Mouse (Mus musculus) layer of hippocampus, adult 11-12 months (tissue): ENCODE measurements around the gene Ccdc117.
A peak's percentile ranks its signal among the peaks of the same experiment; 100 is the strongest.
"Not testable (repeated sequence)": the region's sequence is repeated elsewhere in the genome, so short reads cannot be mapped to it uniquely, and the experiment has no call there.

ENCODE experiments used
- DNase-seq: peaks from one replicate; pipeline ENCODE4 v3.0.0; 2022; ENCODE audit warnings: low spot score

Ccdc117 gene

GRCm38 (mm10) chr11:5541799-5542481 lies at the start of gene Ccdc117:
Ccdc117 (minus strand) TSS chr11:5542187.
- DNase-seq = peak; percentile 90

DNA sequence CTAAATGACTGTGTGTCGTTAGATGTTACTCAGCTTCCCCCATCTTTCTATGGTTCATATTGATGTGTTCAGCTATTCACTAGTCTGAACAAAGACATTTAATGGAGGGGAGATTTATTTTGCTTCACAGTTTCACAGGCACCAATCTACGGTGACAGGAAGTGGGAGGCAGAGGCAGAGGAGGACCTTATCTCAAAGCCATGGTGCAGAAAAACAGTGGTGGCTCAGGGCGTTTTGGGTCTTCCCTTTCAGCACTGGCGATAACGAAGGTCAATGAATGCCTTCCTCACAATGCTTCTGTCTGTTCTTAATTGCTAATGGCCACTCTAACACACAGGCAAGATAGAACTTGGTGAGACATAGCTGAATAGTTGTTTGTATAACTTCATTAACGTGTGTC lies 33.1 kb upstream of the Ccdc117 start:
- no peak for DNase-seq

GRCm38 (mm10) chr11:5573821-5574220 lies 31.8 kb upstream of the Ccdc117 start:
- DNase-seq = no peak

DNA sequence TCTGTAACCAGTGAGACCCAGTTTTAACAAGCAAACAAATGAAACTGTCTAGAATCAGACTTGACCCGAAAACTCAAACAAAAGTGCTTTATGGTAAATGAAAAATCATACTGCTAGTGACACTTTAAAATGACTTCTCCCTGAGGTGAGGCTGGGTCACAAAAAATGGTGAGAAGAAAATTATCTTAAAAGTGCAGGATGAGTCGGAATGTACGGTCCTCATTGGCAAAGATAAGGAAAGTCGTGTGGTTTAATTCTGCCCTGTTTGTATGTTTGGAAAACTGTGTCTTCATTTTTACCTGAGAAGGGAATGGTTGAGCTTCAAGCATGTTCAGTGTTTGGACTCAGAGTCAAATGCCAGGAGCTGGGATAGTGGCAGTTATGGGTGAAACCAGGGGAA lies 29.9 kb upstream of the Ccdc117 start:
- no peak for DNase-seq

GRCm38 (mm10) chr11:5569474-5569873 lies 27.5 kb upstream of the Ccdc117 start, which contains the start of gene Ankrd36:
Ankrd36 (plus strand) TSS chr11:5569684.
- no peak for DNase-seq

GRCm38 (mm10) chr11:5568082-5568481 lies 26.1 kb upstream of the Ccdc117 start:
- DNase-seq = no peak

DNA sequence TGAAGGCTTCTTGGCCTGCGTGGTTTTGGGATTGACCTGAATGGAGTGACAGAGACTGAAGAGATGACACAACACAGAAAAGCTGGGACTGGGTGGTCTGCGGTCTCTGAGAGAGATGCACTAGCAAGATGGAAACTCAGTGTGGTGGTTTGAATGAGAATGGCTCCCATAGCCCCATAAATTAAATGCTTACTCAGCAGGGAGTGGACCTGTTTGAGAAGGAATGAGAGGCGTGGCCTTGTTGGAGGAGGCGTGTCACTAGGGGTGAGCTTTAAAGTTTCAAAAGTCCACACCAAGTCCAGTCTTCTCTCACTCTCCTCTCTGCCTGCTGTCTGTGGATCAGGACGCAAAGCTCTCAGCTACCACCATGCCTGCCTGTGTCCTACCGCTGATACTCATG lies 25.7 kb upstream of the Ccdc117 start:
- DNase-seq = no peak

DNA sequence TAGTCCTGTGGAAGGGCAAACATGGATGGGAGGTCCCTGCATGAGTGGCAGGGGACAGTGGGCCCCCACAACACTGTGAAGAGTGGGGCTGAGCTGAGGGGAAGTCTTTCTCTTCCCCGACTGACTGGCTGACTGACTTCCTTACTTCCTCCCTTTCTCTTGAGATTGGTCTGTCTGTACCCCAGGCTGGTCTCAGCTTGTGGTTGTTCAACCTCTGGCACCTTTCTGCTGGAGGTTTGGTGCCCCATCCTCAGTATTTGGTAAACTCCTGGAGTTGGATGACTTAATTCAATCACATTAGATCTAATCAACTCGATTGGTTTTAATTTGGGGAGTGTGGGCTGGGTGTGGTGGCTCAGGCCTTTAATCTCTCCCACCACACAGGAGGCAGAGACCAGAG lies 24.5 kb upstream of the Ccdc117 start:
- no peak for DNase-seq

DNA sequence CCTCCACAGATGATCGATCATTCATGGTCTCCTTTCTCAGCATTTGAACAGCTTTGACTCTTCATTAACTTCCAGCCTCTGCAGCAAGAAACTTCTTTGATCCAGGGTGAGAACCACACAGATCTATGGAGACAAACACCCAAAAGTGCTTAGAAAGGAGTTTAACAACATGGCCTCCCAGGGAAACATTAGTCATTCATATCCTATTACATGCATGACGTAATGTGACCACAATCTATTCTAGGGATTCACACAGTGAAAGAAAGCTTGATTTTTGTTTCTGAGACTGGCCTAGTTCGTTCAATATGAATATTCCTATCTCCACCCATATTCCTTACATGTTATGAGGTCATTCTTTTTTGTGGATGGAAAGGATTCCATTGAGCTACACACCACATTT lies 23.6 kb upstream of the Ccdc117 start:
- no peak for DNase-seq

DNA sequence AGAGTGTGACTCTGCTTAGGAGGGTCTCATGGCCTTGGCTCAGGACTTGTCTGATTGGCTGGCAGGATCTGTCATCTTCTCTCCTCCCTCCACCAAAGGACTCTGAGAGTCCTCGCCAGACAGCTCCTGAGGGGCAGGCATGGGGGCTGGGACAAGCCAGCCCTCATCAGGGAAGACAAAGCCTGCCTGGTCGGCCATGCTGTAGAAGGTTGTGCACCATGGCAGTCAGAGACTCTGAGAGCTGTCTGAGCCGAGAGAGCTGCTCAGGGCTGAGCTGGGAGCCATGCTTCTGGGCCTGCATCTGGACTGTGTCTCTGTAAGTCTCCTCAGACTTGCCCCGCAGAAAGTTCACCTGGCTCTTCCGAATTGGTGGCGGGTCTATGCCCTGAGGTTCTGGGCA lies 21.9 kb upstream of the Ccdc117 start:
- no peak for DNase-seq

- DNase-seq = no peak
These were observed 20.8 kb upstream of the Ccdc117 start for GRCm38 (mm10) chr11:5562625-5563268.

DNA sequence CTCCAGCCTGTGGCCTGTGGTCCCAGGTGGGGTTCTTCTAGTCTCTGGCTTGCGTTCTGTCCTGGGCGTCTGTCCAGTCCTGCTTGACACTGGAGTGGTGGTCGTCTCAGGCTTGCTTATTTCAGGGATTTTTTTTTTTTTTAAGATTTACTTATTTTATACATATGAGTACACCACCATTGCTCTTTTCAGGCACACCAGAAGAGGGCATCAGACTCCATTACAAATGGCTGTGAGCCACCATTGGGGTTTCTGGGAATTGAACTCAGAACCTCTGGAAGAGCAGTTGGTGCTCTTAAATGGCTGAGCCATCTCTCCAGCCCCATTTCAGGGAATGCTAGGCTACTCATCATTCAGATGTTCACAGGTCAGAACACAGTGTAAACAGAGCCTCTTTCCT lies 18.3 kb upstream of the Ccdc117 start:
- no peak for DNase-seq

DNA sequence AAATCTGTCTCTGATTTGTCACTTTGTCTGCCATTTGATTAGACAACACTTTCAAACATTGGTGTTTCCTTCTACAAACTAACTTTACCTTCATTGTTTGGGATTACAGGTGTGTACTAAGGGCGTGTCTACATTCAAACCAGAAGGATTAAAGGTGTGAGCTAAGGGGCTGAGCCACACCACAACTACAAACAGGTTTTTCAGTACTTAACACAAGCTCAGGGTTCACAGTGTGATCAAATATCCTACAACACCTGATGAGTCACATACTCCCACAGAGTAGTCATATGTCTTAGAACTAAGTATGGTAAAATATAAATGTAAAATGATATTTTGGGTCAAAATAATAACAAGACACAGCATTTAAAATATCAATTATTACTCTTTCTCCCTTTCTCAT lies 9.9 kb upstream of the Ccdc117 start:
- DNase-seq = no peak

DNA sequence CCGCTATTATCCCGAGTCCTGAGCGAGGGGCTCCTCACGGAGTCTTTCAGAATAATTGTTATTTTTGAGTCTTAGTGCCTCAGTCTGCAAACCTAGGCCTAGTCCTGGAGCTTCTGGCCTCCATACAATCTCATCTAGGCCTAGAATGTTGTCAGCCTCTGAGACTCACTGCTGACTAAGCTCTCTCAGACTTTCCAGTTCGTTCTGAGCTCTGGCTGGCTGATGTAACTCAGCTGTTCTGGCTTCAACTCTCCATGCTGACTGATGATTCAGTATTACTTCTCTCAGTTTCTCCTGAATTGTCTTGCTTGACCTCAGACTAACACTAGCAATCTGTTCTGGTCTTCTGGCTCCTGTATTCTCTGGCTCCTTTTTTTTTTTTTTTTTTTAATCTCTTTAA lies 9.4 kb upstream of the Ccdc117 start:
- DNase-seq = no peak

GRCm38 (mm10) chr11:5546693-5547092 lies 4.7 kb upstream of the Ccdc117 start:
- no peak for DNase-seq

DNA sequence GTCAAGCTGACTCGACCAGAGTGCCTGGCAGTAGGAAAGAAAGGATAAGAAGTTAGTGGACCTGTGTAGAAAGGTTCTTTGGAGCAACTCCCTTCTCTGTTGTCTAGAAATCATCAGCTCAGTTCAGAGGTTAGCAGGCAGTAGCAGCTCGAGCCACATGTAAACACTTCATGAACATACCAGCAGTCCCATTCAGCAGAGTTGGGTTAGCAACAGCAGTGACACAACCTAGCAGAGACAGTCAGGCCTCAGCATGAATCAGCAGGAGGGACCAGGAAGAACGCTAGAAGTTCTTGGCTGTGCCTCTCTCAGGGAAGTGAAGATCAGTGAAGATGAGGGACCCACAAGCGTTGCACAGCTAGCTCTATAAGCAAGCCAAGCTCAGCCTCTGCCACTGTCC lies 3.5 kb upstream of the Ccdc117 start:
- DNase-seq = no peak

GRCm38 (mm10) chr11:5544709-5545108 lies 2.7 kb upstream of the Ccdc117 start:
- DNase-seq = not testable (repeated sequence)

GRCm38 (mm10) chr11:5543281-5543680 lies 1.3 kb upstream of the Ccdc117 start:
- DNase-seq = no peak

DNA sequence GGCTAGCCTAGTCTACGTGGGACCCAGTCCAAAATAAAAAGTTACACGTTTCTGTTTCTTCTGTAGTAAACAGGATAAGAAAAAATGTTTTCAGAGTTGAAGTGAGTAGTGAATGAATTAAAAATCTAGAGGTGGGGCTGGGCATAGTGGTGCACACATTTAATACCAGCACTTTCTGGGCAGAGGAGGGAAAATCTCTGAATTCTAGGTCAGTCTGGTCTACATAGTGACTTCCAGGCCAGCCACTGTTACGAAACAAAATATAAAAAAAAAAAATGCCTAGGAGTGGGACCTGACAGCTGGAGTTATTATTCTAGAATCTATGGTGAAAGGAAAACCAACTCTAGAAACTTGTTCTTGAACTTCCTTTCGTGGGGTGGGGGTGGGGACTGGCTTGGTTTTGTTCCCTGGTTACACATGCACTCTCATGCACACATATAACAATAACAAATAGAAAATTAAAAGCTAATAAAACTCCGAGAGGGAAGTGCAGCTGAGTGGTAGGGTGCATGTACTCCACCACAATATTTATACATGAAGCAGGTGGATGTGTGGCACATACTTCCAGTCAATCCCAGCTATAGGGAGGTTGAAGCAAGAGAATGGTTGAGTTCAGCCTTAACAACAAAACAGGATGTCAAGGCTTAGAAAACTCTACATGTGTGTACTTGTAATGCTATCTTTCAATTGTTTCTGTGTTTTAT lies 647 bp upstream of the Ccdc117 start:
- DNase-seq = no peak

DNA sequence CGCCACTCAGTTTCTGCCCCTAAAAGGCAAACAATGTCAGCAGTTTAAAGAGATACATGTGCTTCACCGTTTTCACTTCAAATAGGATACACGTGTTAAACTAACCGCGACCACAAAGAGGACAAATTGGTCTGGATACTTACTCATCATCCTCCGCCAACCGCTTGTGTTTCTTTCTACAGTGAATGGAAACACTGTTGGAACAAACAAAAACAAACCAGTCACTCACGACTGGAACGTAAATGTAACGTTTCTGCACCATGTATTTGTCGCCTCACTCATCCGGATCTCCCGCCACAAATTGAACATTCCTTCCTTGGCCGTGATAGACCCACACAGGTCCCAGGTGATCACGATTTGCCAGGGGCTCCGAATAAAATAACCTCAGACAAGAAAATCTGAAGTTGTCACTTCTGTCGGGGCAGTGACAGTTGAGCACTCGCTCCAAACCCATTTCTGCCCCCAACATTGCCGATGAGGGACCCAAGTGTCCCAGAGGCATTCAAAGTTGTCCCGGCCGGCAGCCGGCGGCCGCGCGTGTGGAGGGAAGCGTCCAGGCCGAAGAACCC lies 673 bp downstream of the Ccdc117 start:
- no peak for DNase-seq

GRCm38 (mm10) chr11:5540331-5540730 lies 1.7 kb downstream of the Ccdc117 start:
- no peak for DNase-seq

- DNase-seq = not testable (repeated sequence)
These were observed 4.5 kb downstream of the Ccdc117 start for GRCm38 (mm10) chr11:5537454-5537853.

DNA sequence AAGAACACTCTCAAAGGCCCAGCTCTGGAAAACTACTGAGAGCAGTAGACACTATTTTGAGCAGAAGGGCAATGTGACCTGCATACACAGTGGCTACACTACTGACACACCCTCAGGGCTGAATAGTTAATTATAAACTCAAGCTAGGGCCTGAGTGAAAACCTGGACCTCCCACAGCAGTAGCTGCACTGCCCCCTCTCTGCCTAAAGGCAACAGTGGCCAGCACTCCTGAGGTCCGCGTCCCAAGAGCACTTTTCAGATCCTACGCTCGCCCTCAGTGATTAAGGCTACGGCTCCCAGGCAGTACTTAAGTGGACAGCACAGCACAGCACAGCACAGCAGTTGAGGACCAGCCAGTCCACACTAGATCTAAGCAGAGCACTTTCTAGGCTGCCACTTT lies 8.9 kb downstream of the Ccdc117 start:
- DNase-seq = no peak
